Mouse (Mus musculus) R1 (cell line): Measurements from ENCODE around the gene D030056L22Rik.

Experiments
- DNase-seq: peaks from one replicate; pipeline ENCODE4 v3.0.0-alpha.2; 2018; ENCODE audit warnings: low read depth, low spot score

D030056L22Rik gene

DNA sequence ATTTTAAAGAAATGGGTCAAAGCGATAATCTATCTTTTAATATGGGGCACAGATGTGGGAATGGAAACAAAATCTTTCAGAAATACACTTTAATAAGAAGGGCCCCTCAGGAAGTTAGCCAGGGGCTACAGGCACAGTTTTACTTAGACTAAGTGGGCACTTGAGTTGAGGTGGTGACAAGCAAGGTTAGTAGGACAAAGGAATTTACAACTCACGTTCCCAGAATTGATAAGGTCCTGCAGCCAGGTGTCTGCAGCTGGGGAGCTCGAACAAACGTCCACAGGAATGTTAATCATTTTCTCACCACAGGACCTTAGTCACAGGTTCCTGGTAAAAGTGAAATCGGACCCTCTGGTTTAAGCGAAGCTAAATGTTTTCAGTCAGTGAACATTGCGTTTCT lies 18.1 kb downstream of the D030056L22Rik start:
- peak; percentile 32 for DNase-seq

DNA sequence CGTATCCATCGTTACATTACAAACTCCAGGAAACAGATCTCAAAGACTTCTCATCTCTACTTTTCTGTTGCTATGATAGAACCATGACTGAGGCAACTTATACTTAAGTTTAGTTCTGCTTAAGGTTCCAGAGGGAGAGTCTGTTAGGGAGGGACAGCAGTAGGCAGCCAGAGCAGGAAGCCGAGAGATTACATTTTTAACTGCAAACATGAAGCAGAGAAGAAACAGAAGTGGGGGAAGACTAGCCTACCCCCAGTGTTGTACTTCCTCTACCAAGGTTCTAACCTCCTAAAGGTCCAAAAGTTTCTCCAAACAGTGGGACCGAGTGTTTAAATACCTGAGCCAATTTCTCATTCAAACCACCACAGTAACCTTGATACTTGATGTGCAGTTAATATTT lies 22.9 kb downstream of the D030056L22Rik start:
- no peak for DNase-seq

DNA sequence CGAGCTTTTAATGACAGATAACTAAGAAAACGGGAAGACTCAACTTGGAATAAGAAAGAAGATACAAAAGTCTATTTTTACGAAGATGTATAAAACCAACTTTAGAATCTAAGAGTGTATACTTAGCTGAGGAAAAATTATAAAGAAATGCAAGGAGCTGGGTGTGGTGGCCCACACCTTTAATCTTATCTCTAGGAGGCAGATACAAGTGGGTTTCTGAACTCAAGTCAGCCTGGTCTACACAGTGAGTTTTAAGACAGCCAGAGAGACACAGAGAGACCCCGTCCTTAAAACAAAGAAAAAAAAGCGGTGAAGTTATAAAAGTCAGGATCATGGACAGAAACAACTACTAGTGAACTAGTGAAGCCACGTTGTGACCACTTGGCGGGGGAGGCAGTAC lies 26.2 kb downstream of the D030056L22Rik start:
- DNase-seq = no peak

DNA sequence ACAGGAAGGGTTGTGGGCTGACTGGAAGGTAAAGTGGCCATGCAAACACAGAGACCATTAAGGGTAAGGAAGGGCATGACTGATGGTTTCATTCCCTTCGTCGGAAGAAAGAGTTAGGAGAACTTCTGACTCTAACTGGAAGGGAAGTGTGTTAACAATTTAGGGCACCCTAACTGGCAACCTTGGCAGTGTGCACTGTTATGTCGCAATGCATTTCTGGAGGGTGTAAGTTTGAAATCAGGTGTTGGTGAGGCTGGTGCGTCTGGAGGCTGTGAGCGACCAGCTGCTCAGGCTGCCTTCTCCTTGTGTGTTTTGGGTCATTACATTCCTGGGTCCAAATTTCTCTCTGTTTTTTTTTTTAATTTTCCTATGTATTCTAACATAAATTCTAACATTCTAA lies 31.0 kb downstream of the D030056L22Rik start:
- no peak for DNase-seq

DNA sequence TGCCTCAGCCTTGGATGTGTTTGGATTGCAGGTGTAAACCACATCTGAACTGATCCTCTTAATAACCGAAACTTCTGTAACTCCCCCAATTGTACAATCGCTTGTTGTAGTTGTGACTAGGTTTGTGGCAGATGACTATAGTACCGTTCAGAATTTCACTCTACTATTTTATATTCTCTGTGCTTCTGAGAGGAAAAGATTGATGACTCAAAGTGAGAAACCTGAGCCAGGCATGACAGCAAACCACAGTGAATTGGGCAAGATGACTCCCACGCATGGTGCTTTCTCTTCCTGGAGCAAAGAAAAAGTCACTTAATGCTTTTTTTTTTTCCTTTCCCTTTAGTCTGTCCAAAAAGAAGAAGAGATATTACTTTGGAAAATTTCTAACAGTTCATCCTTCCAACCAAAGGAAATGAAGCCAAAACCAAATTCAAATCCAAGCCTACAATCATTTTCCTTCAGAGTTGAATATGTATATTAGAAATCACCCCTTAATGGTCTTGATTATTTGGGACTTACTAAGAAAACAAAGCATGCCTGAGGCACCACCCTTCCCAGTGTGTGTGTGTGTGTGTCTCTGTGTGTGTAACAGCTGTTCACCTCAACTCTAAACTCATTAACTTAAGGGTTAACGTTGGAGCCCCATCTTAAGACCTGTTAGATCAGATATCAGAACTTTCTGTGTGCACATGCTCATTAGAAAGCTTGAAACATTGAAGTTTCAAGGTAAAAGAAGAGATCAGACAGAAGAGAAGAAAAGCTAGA lies 33.8 kb downstream of the D030056L22Rik start:
- no peak for DNase-seq

DNA sequence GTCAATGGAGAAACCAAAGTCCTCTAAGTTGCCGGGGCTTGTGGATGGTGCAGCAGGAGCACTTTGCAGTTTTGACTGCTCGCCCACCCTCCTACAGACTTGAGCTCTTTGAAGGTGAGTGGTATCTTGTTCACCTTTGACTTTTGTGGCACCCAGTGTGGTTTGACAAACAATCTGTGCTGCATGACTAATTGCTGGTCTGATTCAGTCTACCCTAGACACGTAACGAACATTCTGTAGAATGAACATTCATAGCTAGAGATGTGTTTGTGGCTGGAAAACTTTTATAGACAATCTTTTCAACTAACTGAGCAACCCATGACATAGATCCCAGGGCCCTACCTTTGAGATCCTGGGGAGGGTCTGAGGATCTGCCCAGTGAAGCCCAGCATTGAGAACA lies 34.4 kb downstream of the D030056L22Rik start:
- no peak for DNase-seq

DNA sequence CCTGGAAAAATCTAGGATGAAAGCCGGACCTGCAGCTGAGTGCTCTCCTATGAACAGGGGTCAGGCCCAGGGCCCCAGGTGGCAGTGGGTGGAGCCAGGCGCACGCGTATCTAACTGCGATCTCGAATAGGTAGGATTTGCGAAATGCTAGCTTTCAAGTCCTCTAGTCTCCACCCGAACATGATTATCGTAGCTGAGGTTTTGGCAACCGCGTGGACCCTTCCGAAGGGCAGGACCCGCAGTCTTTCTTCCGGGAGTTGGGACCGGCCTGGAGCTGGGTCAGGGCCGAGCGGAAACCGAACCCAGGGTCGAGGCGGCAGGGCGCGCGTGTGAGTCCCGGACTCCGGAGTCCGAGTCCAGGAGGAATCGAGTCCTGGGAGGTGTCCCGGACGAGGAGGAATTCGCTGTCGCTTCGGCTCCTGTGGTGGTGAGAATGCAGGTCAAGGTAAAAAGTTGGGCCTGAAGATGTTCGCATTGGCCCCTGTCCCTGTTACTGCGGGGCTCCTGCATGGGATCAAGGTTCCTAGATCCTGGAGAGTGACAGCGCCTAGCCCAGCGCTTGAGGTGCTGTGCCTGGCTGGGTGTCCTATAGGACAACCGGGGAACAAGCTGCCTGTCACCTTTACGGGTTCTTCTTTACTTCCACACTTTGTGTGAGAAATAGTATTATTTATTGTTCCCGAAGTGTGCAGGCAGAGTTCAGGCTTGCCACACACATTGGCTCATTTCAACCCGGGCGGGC lies 36.8 kb downstream of the D030056L22Rik start, which contains the start of gene Trpm6:
Trpm6 (plus strand) TSS at position 386 of the 742 bp plus-strand sequence.
- peak; percentile 36 for DNase-seq

DNA sequence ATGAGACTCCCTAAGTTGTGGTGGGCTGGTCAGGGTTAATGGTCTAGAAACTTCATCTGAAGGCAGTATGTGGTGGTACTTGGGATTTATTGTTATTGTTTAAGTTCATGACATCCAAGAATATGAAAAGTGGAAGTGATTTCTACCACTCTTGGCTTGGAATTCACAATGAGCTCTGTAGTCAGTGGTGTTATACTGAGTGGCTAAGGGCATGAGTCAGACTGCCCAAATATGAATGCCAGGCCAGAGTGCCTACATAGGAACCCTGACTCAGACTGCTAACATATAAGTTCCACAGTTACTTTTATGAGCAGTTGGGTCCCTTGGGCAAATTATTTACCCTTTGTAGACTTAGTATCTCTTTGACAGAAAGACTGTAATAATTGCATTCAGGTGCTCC lies 44.2 kb downstream of the D030056L22Rik start:
- no peak for DNase-seq

DNA sequence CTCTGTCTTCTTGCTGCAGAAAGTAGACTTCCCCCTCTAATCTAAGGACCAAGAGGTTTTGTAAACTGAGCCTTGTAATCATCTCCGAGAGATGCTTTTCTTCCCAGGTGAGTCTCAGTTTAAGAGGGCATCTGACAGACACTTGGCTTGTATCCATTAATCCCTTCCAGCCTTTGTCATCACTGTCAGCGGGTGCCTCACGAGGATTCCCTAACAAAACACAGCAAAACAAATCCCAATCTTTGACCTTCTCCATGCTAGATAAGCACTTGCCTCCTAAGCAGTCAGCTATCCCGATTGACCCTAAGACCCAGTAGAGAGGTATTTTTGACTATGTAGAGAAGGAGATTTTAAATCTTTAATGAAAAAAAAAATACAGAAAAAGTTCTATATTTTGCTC lies 44.7 kb downstream of the D030056L22Rik start:
- DNase-seq = no peak

DNA sequence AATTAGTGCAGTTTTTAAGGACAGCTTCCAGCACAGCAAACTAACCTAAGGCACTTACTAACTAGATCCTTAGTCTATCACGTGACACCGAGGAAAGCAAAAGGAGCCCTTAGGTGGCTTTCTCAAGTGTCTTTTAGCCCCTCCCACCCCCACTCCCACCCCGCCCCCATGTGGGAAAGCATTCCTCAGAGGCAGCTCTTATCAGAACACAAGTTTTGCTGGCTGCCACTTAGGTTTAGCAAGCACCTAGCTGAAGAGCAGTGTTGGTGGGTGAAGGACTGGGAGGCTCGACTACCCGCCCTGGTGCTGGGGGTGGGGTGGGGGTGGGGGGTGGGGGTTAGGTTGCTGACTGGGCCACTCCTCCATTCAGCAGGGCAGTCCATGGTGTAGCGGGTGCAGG lies 45.3 kb downstream of the D030056L22Rik start:
- DNase-seq = peak; percentile 57

DNA sequence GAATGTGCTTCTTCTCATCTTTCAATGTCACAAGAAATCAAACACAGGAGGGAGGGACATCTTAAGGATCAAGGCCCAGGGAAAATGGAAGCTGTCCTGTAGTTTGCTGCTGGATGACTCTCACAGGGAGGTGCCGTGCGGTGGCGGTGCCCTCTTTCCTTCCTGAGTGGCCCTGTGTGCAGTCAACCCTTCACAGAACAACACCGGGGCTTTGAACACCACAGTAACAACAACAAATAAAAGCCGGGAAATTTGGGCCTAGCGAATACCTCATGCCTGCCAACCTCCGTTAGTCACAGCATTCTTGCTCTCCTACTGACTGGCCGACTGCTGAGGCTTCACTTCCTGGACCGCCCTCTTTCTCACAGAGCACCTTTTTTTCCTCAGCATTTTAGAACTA lies 45.9 kb downstream of the D030056L22Rik start:
- peak; percentile 18 for DNase-seq

DNA sequence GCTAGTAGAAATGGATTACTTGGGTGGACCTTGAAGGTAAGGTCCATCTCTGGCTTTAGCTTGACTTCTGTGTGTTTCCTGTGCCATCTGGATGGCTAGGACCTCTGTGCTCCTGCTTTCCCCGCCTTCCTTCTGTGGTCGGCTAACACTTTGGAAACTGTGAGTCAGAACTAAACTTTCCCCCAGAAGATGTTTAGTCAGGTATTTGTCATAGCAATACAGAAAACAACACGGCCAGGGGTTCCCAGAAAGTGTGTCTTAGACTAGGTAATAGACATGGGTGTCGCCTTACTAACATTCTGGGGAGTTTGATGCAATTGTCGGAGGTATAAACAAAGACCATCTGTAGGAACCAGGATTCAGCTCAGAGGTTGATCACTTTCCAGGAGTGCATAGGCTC lies 53.4 kb downstream of the D030056L22Rik start:
- no peak for DNase-seq
